In genomic region chr14:51148006-51148405, GRCm38 (mm10) we compare ENCODE assay signal across 21 mouse cellular contexts. TPM values are rescaled to one million over a fixed set of nuclear protein-coding genes. Genes with fewer than 3 reads are reported as not detected.
DNase-seq lines count a peak whose midpoint lies in the region; ATAC-seq and TF ChIP-seq lines count a peak whose summit lies in the region.
"Had no signal": no experiment of that assay in that cellular context is flagged by ENCODE, and none has a peak within 500 bp of the region (broad histone marks: within the 10 kb centered on the region; RNA-seq: fewer than 3 reads in every experiment).

No protein-coding gene starts in this region.

- no peaks in the 10 kb centered on the region for H3K36me3 ChIP-seq in liver, embryonic 12.5 days
- H3K36me3 ChIP-seq in liver, postnatal 0 days (replicated peaks; ENCODE audit: insufficient read depth, low read length) = no peaks in the 10 kb centered on the region
- H3K36me3 ChIP-seq in intestine, embryonic 16.5 days (ENCODE audit: control insufficient read depth, insufficient read depth, low read length) = no peaks in the 10 kb centered on the region
- no peaks in the 10 kb centered on the region for H3K36me3 ChIP-seq in liver, embryonic 15.5 days (replicated peaks)
- no peaks in the 10 kb centered on the region for H3K36me3 ChIP-seq in stomach, embryonic 16.5 days (ENCODE audit: control insufficient read depth, insufficient read depth, low read length)
- no peaks in the 10 kb centered on the region for H3K36me3 ChIP-seq in neural tube, embryonic 15.5 days
- H3K36me3 ChIP-seq in lung, postnatal 0 days (ENCODE audit: insufficient read depth, low read length) = no peaks in the 10 kb centered on the region
- H3K36me3 ChIP-seq: embryonic facial prominence, embryonic 13.5 days; forebrain, embryonic 12.5 days; heart, embryonic 13.5 days; hindbrain, embryonic 13.5 days had no signal

- H3K9me3 ChIP-seq in liver, embryonic 12.5 days (replicated peaks) = no peaks in the 10 kb centered on the region
- H3K9me3 ChIP-seq in liver, postnatal 0 days (ENCODE audit: low read length) = no peaks in the 10 kb centered on the region
- H3K9me3 ChIP-seq in intestine, embryonic 16.5 days (ENCODE audit: control insufficient read depth, low read length) = no peaks in the 10 kb centered on the region
- no peaks in the 10 kb centered on the region for H3K9me3 ChIP-seq in liver, embryonic 15.5 days (replicated peaks)
- H3K9me3 ChIP-seq in stomach, embryonic 16.5 days (replicated peaks; ENCODE audit: control insufficient read depth, low read length) = no peaks in the 10 kb centered on the region
- no peaks in the 10 kb centered on the region for H3K9me3 ChIP-seq in neural tube, embryonic 15.5 days (replicated peaks)
- H3K9me3 ChIP-seq in lung, postnatal 0 days (ENCODE audit: low read length) = no peaks in the 10 kb centered on the region
- H3K9me3 ChIP-seq: embryonic facial prominence, embryonic 13.5 days; forebrain, embryonic 12.5 days; heart, embryonic 13.5 days; hindbrain, embryonic 13.5 days had no signal

- TF ChIP-seq CTCF in liver, postnatal 0 days (IDR thresholded peaks at IDR 0.05; ENCODE audit: low read depth) = no peak
- no peak for TF ChIP-seq CTCF in lung, postnatal 0 days (IDR thresholded peaks at IDR 0.05)

- no peaks in the 10 kb centered on the region for H3K27me3 ChIP-seq in liver, embryonic 12.5 days (replicated peaks)
- no peaks in the 10 kb centered on the region for H3K27me3 ChIP-seq in liver, postnatal 0 days (ENCODE audit: insufficient read depth, low read length)
- H3K27me3 ChIP-seq in intestine, embryonic 16.5 days (replicated peaks; ENCODE audit: control insufficient read depth, insufficient read depth, low read length) = no peaks in the 10 kb centered on the region
- no peaks in the 10 kb centered on the region for H3K27me3 ChIP-seq in liver, embryonic 15.5 days
- no peaks in the 10 kb centered on the region for H3K27me3 ChIP-seq in stomach, embryonic 16.5 days (ENCODE audit: control insufficient read depth, insufficient read depth, low read length)
- no peaks in the 10 kb centered on the region for H3K27me3 ChIP-seq in neural tube, embryonic 15.5 days (replicated peaks)
- no peaks in the 10 kb centered on the region for H3K27me3 ChIP-seq in lung, postnatal 0 days (replicated peaks; ENCODE audit: insufficient read depth, low read length)
- H3K27me3 ChIP-seq: embryonic facial prominence, embryonic 13.5 days; forebrain, embryonic 12.5 days; heart, embryonic 13.5 days; hindbrain, embryonic 13.5 days had no signal

- ATAC-seq in liver, embryonic 12.5 days = no peak
- ATAC-seq in liver, postnatal 0 days = no peak
- ATAC-seq in intestine, embryonic 16.5 days = no peak
- ATAC-seq in liver, embryonic 15.5 days (ENCODE audit: insufficient read depth) = no peak
- no peak for ATAC-seq in stomach, embryonic 16.5 days (ENCODE audit: insufficient read depth, low FRiP score)
- ATAC-seq in neural tube, embryonic 15.5 days (ENCODE audit: low FRiP score) = no peak
- ATAC-seq in lung, postnatal 0 days = no peak
- ATAC-seq: forebrain, embryonic 16.5 days had no signal

- DNase-seq in liver, postnatal 0 days = no peak
- no peak for DNase-seq in lung, postnatal 0 days (ENCODE audit: low spot score)
- DNase-seq: cerebellum, adult 18-20 months; cerebellum, adult 9-11 months; cerebellum, postnatal 36 days; gastrocnemius, postnatal 14 days; heart, postnatal 36 days had no signal

- H3K4me1 ChIP-seq in liver, embryonic 12.5 days = peaks cover 96% of the 10 kb centered on the region
- H3K4me1 ChIP-seq in liver, postnatal 0 days (ENCODE audit: insufficient read depth) = peaks cover 46% of the 10 kb centered on the region
- H3K4me1 ChIP-seq in intestine, embryonic 16.5 days (ENCODE audit: control insufficient read depth, insufficient read depth, low read length) = peaks cover 14% of the 10 kb centered on the region; the same call in 1 of the 2 replicates
- peaks cover 97% of the 10 kb centered on the region for H3K4me1 ChIP-seq in liver, embryonic 15.5 days (replicated peaks)
- no peaks in the 10 kb centered on the region for H3K4me1 ChIP-seq in stomach, embryonic 16.5 days (ENCODE audit: control insufficient read depth, insufficient read depth, low read length)
- H3K4me1 ChIP-seq in neural tube, embryonic 15.5 days = no peaks in the 10 kb centered on the region
- no peaks in the 10 kb centered on the region for H3K4me1 ChIP-seq in lung, postnatal 0 days (ENCODE audit: insufficient read depth, low read depth, low read length)
- H3K4me1 ChIP-seq: embryonic facial prominence, embryonic 13.5 days; hindbrain, embryonic 13.5 days had no signal

- 70% methylated on average over 3 of the region's 3 CpGs for WGBS in liver, embryonic 12.5 days (ENCODE audit: insufficient replicate concordance)
- 78% methylated on average over 3 of the region's 3 CpGs for WGBS in liver, postnatal 0 days (ENCODE audit: insufficient replicate concordance)
- WGBS in intestine, embryonic 16.5 days = 57% methylated on average over 3 of the region's 3 CpGs
- 63% methylated on average over 3 of the region's 3 CpGs for WGBS in liver, embryonic 15.5 days (ENCODE audit: insufficient replicate concordance)
- WGBS in stomach, embryonic 16.5 days = 62% methylated on average over 3 of the region's 3 CpGs
- 75% methylated on average over 3 of the region's 3 CpGs for WGBS in neural tube, embryonic 15.5 days
- 58% methylated on average over 3 of the region's 3 CpGs for WGBS in lung, postnatal 0 days

- no peak for TF ChIP-seq EP300 in liver, postnatal 0 days (IDR thresholded peaks at IDR 0.05; ENCODE audit: low read depth)
- TF ChIP-seq EP300 in lung, postnatal 0 days (IDR thresholded peaks at IDR 0.05) = no peak

- no peak overlapping the region for H3K4me2 ChIP-seq in liver, embryonic 12.5 days
- H3K4me2 ChIP-seq in liver, postnatal 0 days (ENCODE audit: low read depth, low read length) = no peak overlapping the region
- H3K4me2 ChIP-seq in intestine, embryonic 16.5 days (ENCODE audit: low read depth, low read length) = no peak overlapping the region
- no peak overlapping the region for H3K4me2 ChIP-seq in liver, embryonic 15.5 days
- no peak overlapping the region for H3K4me2 ChIP-seq in stomach, embryonic 16.5 days (ENCODE audit: low read depth, low read length)
- H3K4me2 ChIP-seq in neural tube, embryonic 15.5 days = no peak overlapping the region
- H3K4me2 ChIP-seq in lung, postnatal 0 days (replicated peaks; ENCODE audit: low read depth, low read length) = no peak overlapping the region
- H3K4me2 ChIP-seq: embryonic facial prominence, embryonic 13.5 days; forebrain, embryonic 12.5 days; heart, embryonic 13.5 days; hindbrain, embryonic 13.5 days had no signal

- no peak overlapping the region for H3K9ac ChIP-seq in liver, embryonic 12.5 days
- H3K9ac ChIP-seq in liver, postnatal 0 days (replicated peaks) = no peak overlapping the region
- no peak overlapping the region for H3K9ac ChIP-seq in intestine, embryonic 16.5 days (ENCODE audit: low read depth, low read length)
- H3K9ac ChIP-seq in liver, embryonic 15.5 days = no peak overlapping the region
- H3K9ac ChIP-seq in stomach, embryonic 16.5 days (ENCODE audit: low read length) = no peak overlapping the region
- H3K9ac ChIP-seq in neural tube, embryonic 15.5 days (replicated peaks) = no peak overlapping the region
- no peak overlapping the region for H3K9ac ChIP-seq in lung, postnatal 0 days (replicated peaks; ENCODE audit: low read depth)
- H3K9ac ChIP-seq: embryonic facial prominence, embryonic 13.5 days; forebrain, embryonic 12.5 days; heart, embryonic 13.5 days; hindbrain, embryonic 13.5 days had no signal

- peak overlapping the region; percentile 81 for H3K27ac ChIP-seq in liver, embryonic 12.5 days
- no peak overlapping the region for H3K27ac ChIP-seq in liver, postnatal 0 days (ENCODE audit: low read depth)
- H3K27ac ChIP-seq in intestine, embryonic 16.5 days (ENCODE audit: low read length) = peak overlapping the region; percentile 34; the same call in 1 of the 2 replicates
- H3K27ac ChIP-seq in liver, embryonic 15.5 days (replicated peaks) = peak overlapping the region; percentile 75
- H3K27ac ChIP-seq in stomach, embryonic 16.5 days (ENCODE audit: low read length) = peak overlapping the region; percentile 59
- H3K27ac ChIP-seq in neural tube, embryonic 15.5 days (replicated peaks) = no peak overlapping the region
- no peak overlapping the region for H3K27ac ChIP-seq in lung, postnatal 0 days (ENCODE audit: low read length)
- H3K27ac ChIP-seq: embryonic facial prominence, embryonic 13.5 days; forebrain, embryonic 12.5 days; heart, embryonic 13.5 days; hindbrain, embryonic 13.5 days had no signal

- no peak overlapping the region for H3K4me3 ChIP-seq in liver, embryonic 12.5 days
- no peak overlapping the region for H3K4me3 ChIP-seq in liver, postnatal 0 days (ENCODE audit: low read depth, low read length)
- H3K4me3 ChIP-seq in intestine, embryonic 16.5 days (ENCODE audit: low read length) = no peak overlapping the region
- no peak overlapping the region for H3K4me3 ChIP-seq in liver, embryonic 15.5 days (replicated peaks)
- H3K4me3 ChIP-seq in stomach, embryonic 16.5 days (replicated peaks; ENCODE audit: low read length) = no peak overlapping the region
- H3K4me3 ChIP-seq in neural tube, embryonic 15.5 days (replicated peaks) = no peak overlapping the region
- H3K4me3 ChIP-seq in lung, postnatal 0 days (ENCODE audit: low read depth, low read length) = no peak overlapping the region
- H3K4me3 ChIP-seq: embryonic facial prominence, embryonic 13.5 days; forebrain, embryonic 12.5 days; heart, embryonic 13.5 days; hindbrain, embryonic 13.5 days had no signal

RNA-seq across cellular contexts. Expression of gene Rnase1, which starts 1.4 kb away (rescaled TPM):
- not detected in 2 replicates for polyA plus RNA-seq in liver, embryonic 12.5 days (2016; fragmentation: Nextera tagmentation; extraction: Ambion mirVana)
- polyA plus RNA-seq in liver, postnatal 0 days (2015; fragmentation: Nextera tagmentation; extraction: Ambion mirVana) = 0.11 and 2.1 TPM in 2 replicates
- 107 and 192 TPM in 2 replicates for polyA plus RNA-seq in intestine, embryonic 16.5 days (2015; fragmentation: Nextera tagmentation; extraction: Ambion mirVana)
- polyA plus RNA-seq in liver, embryonic 15.5 days (2015; fragmentation: Nextera tagmentation; extraction: Ambion mirVana) = 0.12 and 0.39 TPM in 2 replicates
- 117 and 170 TPM in 2 replicates for polyA plus RNA-seq in stomach, embryonic 16.5 days (2015; fragmentation: Nextera tagmentation; extraction: Ambion mirVana)
- 1.1 and 1.5 TPM in 2 replicates for polyA plus RNA-seq in neural tube, embryonic 15.5 days (2015; fragmentation: Nextera tagmentation; extraction: Ambion mirVana)
- 0.70 and 0.74 TPM in 2 replicates for polyA plus RNA-seq in lung, postnatal 0 days (2015; fragmentation: Nextera tagmentation; extraction: Ambion mirVana)
- polyA plus RNA-seq: adrenal gland, adult 2 months; embryonic facial prominence, embryonic 13.5 days; forebrain, embryonic 12.5 days; forebrain, embryonic 16.5 days; hindbrain, embryonic 13.5 days had no signal

RNA-seq across cellular contexts. Expression of gene Rnase2b, which starts 14.1 kb away (rescaled TPM):
- polyA plus RNA-seq in liver, embryonic 12.5 days (2016; fragmentation: Nextera tagmentation; extraction: Ambion mirVana) = not detected in 2 replicates
- not detected in 2 replicates for polyA plus RNA-seq in liver, postnatal 0 days (2015; fragmentation: Nextera tagmentation; extraction: Ambion mirVana)
- polyA plus RNA-seq in intestine, embryonic 16.5 days (2015; fragmentation: Nextera tagmentation; extraction: Ambion mirVana) = not detected in 2 replicates
- polyA plus RNA-seq in liver, embryonic 15.5 days (2015; fragmentation: Nextera tagmentation; extraction: Ambion mirVana) = not detected in 2 replicates
- polyA plus RNA-seq in stomach, embryonic 16.5 days (2015; fragmentation: Nextera tagmentation; extraction: Ambion mirVana) = not detected in 2 replicates
- polyA plus RNA-seq in neural tube, embryonic 15.5 days (2015; fragmentation: Nextera tagmentation; extraction: Ambion mirVana) = not detected in 2 replicates
- 0.16 TPM in 1 of 2 replicates, not detected in the other for polyA plus RNA-seq in lung, postnatal 0 days (2015; fragmentation: Nextera tagmentation; extraction: Ambion mirVana)
- polyA plus RNA-seq: adrenal gland, adult 2 months; embryonic facial prominence, embryonic 13.5 days; forebrain, embryonic 12.5 days; forebrain, embryonic 16.5 days; frontal cortex, adult 2 months; gonadal fat pad, adult 2 months; heart, embryonic 13.5 days; heart, postnatal 0 days; hindbrain, embryonic 13.5 days had no signal

RNA-seq across cellular contexts. Expression of gene Rnase6, which starts 24.3 kb away (rescaled TPM):
- 2.3 and 4.0 TPM in 2 replicates for polyA plus RNA-seq in liver, embryonic 12.5 days (2016; fragmentation: Nextera tagmentation; extraction: Ambion mirVana)
- polyA plus RNA-seq in liver, postnatal 0 days (2015; fragmentation: Nextera tagmentation; extraction: Ambion mirVana) = 6.3 and 7.5 TPM in 2 replicates
- 1.5 and 1.6 TPM in 2 replicates for polyA plus RNA-seq in intestine, embryonic 16.5 days (2015; fragmentation: Nextera tagmentation; extraction: Ambion mirVana)
- 3.3 and 5.1 TPM in 2 replicates for polyA plus RNA-seq in liver, embryonic 15.5 days (2015; fragmentation: Nextera tagmentation; extraction: Ambion mirVana)
- 1.9 and 2.9 TPM in 2 replicates for polyA plus RNA-seq in stomach, embryonic 16.5 days (2015; fragmentation: Nextera tagmentation; extraction: Ambion mirVana)
- 1.0 and 2.2 TPM in 2 replicates for polyA plus RNA-seq in neural tube, embryonic 15.5 days (2015; fragmentation: Nextera tagmentation; extraction: Ambion mirVana)
- 2.9 and 3.2 TPM in 2 replicates for polyA plus RNA-seq in lung, postnatal 0 days (2015; fragmentation: Nextera tagmentation; extraction: Ambion mirVana)

RNA-seq across cellular contexts. Expression of gene Eddm3b, which starts 33.8 kb away (rescaled TPM):
- not detected in 2 replicates for polyA plus RNA-seq in liver, embryonic 12.5 days (2016; fragmentation: Nextera tagmentation; extraction: Ambion mirVana)
- polyA plus RNA-seq in liver, postnatal 0 days (2015; fragmentation: Nextera tagmentation; extraction: Ambion mirVana) = 0.07 TPM in 2 replicates
- not detected in 2 replicates for polyA plus RNA-seq in intestine, embryonic 16.5 days (2015; fragmentation: Nextera tagmentation; extraction: Ambion mirVana)
- not detected in 2 replicates for polyA plus RNA-seq in liver, embryonic 15.5 days (2015; fragmentation: Nextera tagmentation; extraction: Ambion mirVana)
- not detected in 2 replicates for polyA plus RNA-seq in stomach, embryonic 16.5 days (2015; fragmentation: Nextera tagmentation; extraction: Ambion mirVana)
- not detected in 2 replicates for polyA plus RNA-seq in neural tube, embryonic 15.5 days (2015; fragmentation: Nextera tagmentation; extraction: Ambion mirVana)
- 0.08 and 0.15 TPM in 2 replicates for polyA plus RNA-seq in lung, postnatal 0 days (2015; fragmentation: Nextera tagmentation; extraction: Ambion mirVana)
- polyA plus RNA-seq: adrenal gland, adult 2 months; embryonic facial prominence, embryonic 13.5 days; forebrain, embryonic 12.5 days; forebrain, embryonic 16.5 days; frontal cortex, adult 2 months; heart, embryonic 13.5 days; heart, postnatal 0 days; hindbrain, embryonic 13.5 days had no signal

RNA-seq across cellular contexts. Expression of gene Ang2, which starts 50.9 kb away (rescaled TPM):
- not detected in 2 replicates for polyA plus RNA-seq in liver, embryonic 12.5 days (2016; fragmentation: Nextera tagmentation; extraction: Ambion mirVana)
- polyA plus RNA-seq in liver, postnatal 0 days (2015; fragmentation: Nextera tagmentation; extraction: Ambion mirVana) = not detected in 2 replicates
- not detected in 2 replicates for polyA plus RNA-seq in intestine, embryonic 16.5 days (2015; fragmentation: Nextera tagmentation; extraction: Ambion mirVana)
- not detected in 2 replicates for polyA plus RNA-seq in liver, embryonic 15.5 days (2015; fragmentation: Nextera tagmentation; extraction: Ambion mirVana)
- polyA plus RNA-seq in stomach, embryonic 16.5 days (2015; fragmentation: Nextera tagmentation; extraction: Ambion mirVana) = not detected in 2 replicates
- polyA plus RNA-seq in neural tube, embryonic 15.5 days (2015; fragmentation: Nextera tagmentation; extraction: Ambion mirVana) = not detected in 2 replicates
- polyA plus RNA-seq in lung, postnatal 0 days (2015; fragmentation: Nextera tagmentation; extraction: Ambion mirVana) = not detected in 2 replicates
- polyA plus RNA-seq: adrenal gland, adult 2 months; embryonic facial prominence, embryonic 13.5 days; forebrain, embryonic 12.5 days; forebrain, embryonic 16.5 days; frontal cortex, adult 2 months; gonadal fat pad, adult 2 months; heart, embryonic 13.5 days; heart, postnatal 0 days; hindbrain, embryonic 13.5 days had no signal

Comparison
In these comparisons a context has a peak if more than half of its experiments do, and no peak if none do; other contexts are left out.
1. H3K27ac ChIP-seq: peak in liver, embryonic 12.5 days (single experiment), intestine, embryonic 16.5 days (single experiment), liver, embryonic 15.5 days (single experiment) and stomach, embryonic 16.5 days (single experiment); none in liver, postnatal 0 days (single experiment), neural tube, embryonic 15.5 days (single experiment) and lung, postnatal 0 days (single experiment).
2. RNA of gene Rnase1, which starts 1.4 kb away (polyA plus RNA-seq): 117 to 170 TPM in stomach, embryonic 16.5 days and 107 to 192 TPM in intestine, embryonic 16.5 days; 1.1 to 1.5 TPM in neural tube, embryonic 15.5 days, 0.70 to 0.74 TPM in lung, postnatal 0 days, 0.12 to 0.39 TPM in liver, embryonic 15.5 days, 0.11 to 2.1 TPM in liver, postnatal 0 days and not detected in liver, embryonic 12.5 days; every median in the first group is over 10 times any median in the second.